Comparison of ENCODE assay signal across 9 mouse cellular contexts in the genomic region with DNA sequence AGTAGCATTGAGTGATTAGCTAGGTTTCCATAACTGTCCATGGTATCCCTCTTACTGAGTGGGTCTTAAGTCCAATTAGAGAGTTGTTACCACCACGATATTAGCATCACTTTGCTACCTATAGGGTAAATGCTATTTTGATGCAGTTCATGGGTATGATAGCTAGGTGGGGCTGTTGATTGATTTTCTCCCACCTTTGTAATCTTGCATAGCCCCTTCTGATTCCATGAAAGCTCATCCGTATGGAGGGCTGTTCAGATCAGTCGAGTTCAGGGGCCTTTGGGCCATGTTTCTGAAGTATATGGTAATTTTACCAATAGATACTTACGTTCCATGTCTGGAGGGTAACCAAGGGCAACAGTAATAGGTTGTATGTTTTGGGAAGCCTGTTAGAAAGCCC.
DNase-seq lines count a peak whose midpoint lies in the region; ATAC-seq lines count a peak whose summit lies in the region.
"Had no signal": no experiment of that assay in that cellular context is flagged by ENCODE, and none has a peak within 500 bp of the region (broad histone marks: within the 10 kb centered on the region; RNA-seq: fewer than 3 reads in every experiment).

No protein-coding gene starts in this region.

- H3K27me3 ChIP-seq in hindbrain, embryonic 10.5 days (ENCODE audit: insufficient read depth, poor library complexity, severe bottlenecking): no peaks in the 10 kb centered on the region
- no peaks in the 10 kb centered on the region for H3K27me3 ChIP-seq in hindbrain, embryonic 16.5 days (replicated peaks; ENCODE audit: control insufficient read depth, insufficient read depth, low read length)
- no peaks in the 10 kb centered on the region for H3K27me3 ChIP-seq in midbrain, embryonic 12.5 days
- H3K27me3 ChIP-seq in midbrain, embryonic 10.5 days (ENCODE audit: low read depth, poor library complexity, severe bottlenecking): no peaks in the 10 kb centered on the region

- H3K36me3 ChIP-seq in hindbrain, embryonic 10.5 days: no peaks in the 10 kb centered on the region
- no peaks in the 10 kb centered on the region for H3K36me3 ChIP-seq in hindbrain, embryonic 16.5 days (ENCODE audit: control insufficient read depth, insufficient read depth, low read length)
- no peaks in the 10 kb centered on the region for H3K36me3 ChIP-seq in midbrain, embryonic 12.5 days
- no peaks in the 10 kb centered on the region for H3K36me3 ChIP-seq in midbrain, embryonic 10.5 days
- H3K36me3 ChIP-seq: heart, embryonic 10.5 days had no signal

- no peaks in the 10 kb centered on the region for H3K4me1 ChIP-seq in hindbrain, embryonic 10.5 days (replicated peaks)
- no peaks in the 10 kb centered on the region for H3K4me1 ChIP-seq in hindbrain, embryonic 16.5 days (ENCODE audit: control insufficient read depth, insufficient read depth, low read depth, low read length)
- 0 out of 2 replicates have a peak, but pooled peaks cover 7% of the 10 kb centered on the region for H3K4me1 ChIP-seq in midbrain, embryonic 12.5 days
- H3K4me1 ChIP-seq in midbrain, embryonic 10.5 days: no peaks in the 10 kb centered on the region
- H3K4me1 ChIP-seq: heart, embryonic 10.5 days had no signal

- no peak overlapping the region for H3K4me2 ChIP-seq in hindbrain, embryonic 16.5 days (ENCODE audit: low read length)
- H3K4me2 ChIP-seq in midbrain, embryonic 12.5 days (replicated peaks): no peak overlapping the region

- H3K9me3 ChIP-seq in hindbrain, embryonic 10.5 days: no peaks in the 10 kb centered on the region
- no peaks in the 10 kb centered on the region for H3K9me3 ChIP-seq in hindbrain, embryonic 16.5 days (ENCODE audit: control insufficient read depth, low read length)
- no peaks in the 10 kb centered on the region for H3K9me3 ChIP-seq in midbrain, embryonic 12.5 days
- H3K9me3 ChIP-seq in midbrain, embryonic 10.5 days (replicated peaks): no peaks in the 10 kb centered on the region
- H3K9me3 ChIP-seq: heart, embryonic 10.5 days had no signal

- no peak for ATAC-seq in hindbrain, embryonic 16.5 days
- peak; percentile 38; the same call in 1 of the 2 replicates for ATAC-seq in midbrain, embryonic 12.5 days (ENCODE audit: low FRiP score, low read depth)
- ATAC-seq in activated CD4-positive, CD25-positive, alpha-beta regulatory T cell, adult 4 months: no peak

- no peak overlapping the region for H3K27ac ChIP-seq in hindbrain, embryonic 10.5 days
- H3K27ac ChIP-seq in hindbrain, embryonic 16.5 days (ENCODE audit: low read depth, low read length): no peak overlapping the region
- no peak overlapping the region for H3K27ac ChIP-seq in midbrain, embryonic 12.5 days (replicated peaks)
- H3K27ac ChIP-seq in midbrain, embryonic 10.5 days (replicated peaks): no peak overlapping the region
- H3K27ac ChIP-seq: heart, embryonic 10.5 days had no signal

- peak; percentile 5 for DNase-seq in hindbrain, embryonic 10.5 days (ENCODE audit: low spot score)
- DNase-seq in midbrain, embryonic 10.5 days (ENCODE audit: low spot score): no peak
- DNase-seq in embryo, embryonic 11 days: peak; percentile 46
- DNase-seq in retina, embryonic 14.5 days (ENCODE audit: low spot score): peak; percentile 76
- no peak for DNase-seq in spleen, adult 18-20 months

- no peak overlapping the region for H3K9ac ChIP-seq in hindbrain, embryonic 16.5 days (ENCODE audit: low read depth, low read length)
- H3K9ac ChIP-seq in midbrain, embryonic 12.5 days (replicated peaks): no peak overlapping the region

- H3K4me3 ChIP-seq in hindbrain, embryonic 10.5 days: no peak overlapping the region
- H3K4me3 ChIP-seq in hindbrain, embryonic 16.5 days (ENCODE audit: low read length): no peak overlapping the region
- no peak overlapping the region for H3K4me3 ChIP-seq in midbrain, embryonic 12.5 days
- H3K4me3 ChIP-seq in midbrain, embryonic 10.5 days: no peak overlapping the region
- H3K4me3 ChIP-seq: heart, embryonic 10.5 days had no signal

- WGBS in hindbrain, embryonic 10.5 days: 43% methylated on average over 4 of the region's 4 CpGs
- 33% methylated on average over 4 of the region's 4 CpGs for WGBS in hindbrain, embryonic 16.5 days
- 34% methylated on average over 4 of the region's 4 CpGs for WGBS in midbrain, embryonic 12.5 days
- WGBS in midbrain, embryonic 10.5 days: 35% methylated on average over 4 of the region's 4 CpGs

Comparison
In these comparisons a context has a peak if more than half of its experiments do, and no peak if none do; other contexts are left out.
1. DNase-seq: peak in hindbrain, embryonic 10.5 days (single experiment), embryo, embryonic 11 days (single experiment) and retina, embryonic 14.5 days (single experiment); none in midbrain, embryonic 10.5 days (single experiment) and spleen, adult 18-20 months (0 of 2).